Mouse (Mus musculus) kidney, embryonic 15.5 days (tissue): ENCODE measurements around the gene Nop9. TPM values are rescaled to one million over a fixed set of nuclear protein-coding genes. Genes with fewer than 3 reads are reported as not detected.
"Not testable (repeated sequence)": the region's sequence is repeated elsewhere in the genome, so short reads cannot be mapped to it uniquely, and the experiment has no call there.

Source experiments
- ATAC-seq: fragments of 200-750 bp; cut with Nextera tagmentation; replicated peaks from 2 replicates; pipeline ENCODE4 v1.8.0; 2017; ENCODE audit warnings: moderate TSS enrichment; ENCODE audit not compliant: low FRiP score
- H3K27ac ChIP-seq: fragments of 300-500 bp; sonication (generic); 2 replicates; pipeline ENCODE4 v1.5.1; 2015; ENCODE audit warnings: mild to moderate bottlenecking, inconsistent platforms
- H3K27me3 ChIP-seq: fragments of 300-500 bp; sonication (generic); 2 replicates; pipeline ENCODE4 v1.6.1; 2015; ENCODE audit warnings: inconsistent platforms
- H3K36me3 ChIP-seq: fragments of 300-500 bp; sonication (generic); 2 replicates; pipeline ENCODE4 v1.6.1; 2015; ENCODE audit warnings: inconsistent platforms
- H3K4me1 ChIP-seq: fragments of 300-500 bp; sonication (generic); 2 replicates; pipeline ENCODE4 v1.6.1; 2015; ENCODE audit warnings: inconsistent platforms
- H3K4me2 ChIP-seq: fragments of 300-500 bp; sonication (generic); 2 replicates; pipeline ENCODE4 v1.6.1; 2015; ENCODE audit warnings: moderate library complexity, mild to moderate bottlenecking, inconsistent platforms
- H3K4me3 ChIP-seq: fragments of 300-500 bp; sonication (generic); replicated peaks from 2 replicates; pipeline ENCODE4 v1.5.1; 2015; ENCODE audit warnings: mild to moderate bottlenecking, inconsistent platforms
- H3K9ac ChIP-seq: fragments of 300-500 bp; sonication (generic); 2 replicates; pipeline ENCODE4 v1.6.1; 2015; ENCODE audit warnings: mild to moderate bottlenecking, inconsistent platforms
- H3K9me3 ChIP-seq: fragments of 300-500 bp; sonication (generic); replicated peaks from 2 replicates; pipeline ENCODE4 v1.6.1; 2016; ENCODE audit warnings: inconsistent platforms
- WGBS: fragments of 180-500 bp; shearing (Covaris S2); methylation state at CpG from one replicate; pipeline ENCODE4 v1.1.7; 2015; ENCODE audit warnings: mixed read lengths; 5-methylcytosine and 5-hydroxymethylcytosine counted together
- polyA plus RNA-seq: library from polyadenylated mRNA; unstranded; fragments of >200 nt; fragmentation: Nextera tagmentation; extraction: Ambion mirVana; gene quantifications from 2 replicates; pipeline ENCODE4 v1.2.1, GENCODE M21; 2015

Nop9 gene
- polyA plus RNA-seq, 1 experiment from 2014 or later, result 43.4 TPM

DNA sequence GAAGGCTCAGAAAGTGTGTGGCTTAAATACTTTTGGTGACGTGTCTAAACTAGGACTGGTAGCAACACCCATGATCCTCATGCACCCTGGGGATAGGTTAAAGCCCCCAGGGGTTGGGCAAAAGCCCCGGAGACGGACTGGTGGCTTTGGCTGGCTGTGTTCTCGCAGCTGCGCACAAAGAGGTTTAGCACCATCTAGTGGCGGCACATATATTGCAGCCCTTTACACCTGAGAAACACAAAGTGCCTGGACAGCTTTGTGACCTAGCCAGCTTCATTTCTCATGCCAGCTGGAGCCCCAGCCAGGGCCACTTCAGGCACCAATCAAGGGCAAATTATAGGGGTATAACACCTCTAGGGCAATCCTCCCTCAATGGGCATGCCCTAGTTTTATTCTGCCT lies 14.7 kb downstream of the Nop9 start:
- H3K4me1 ChIP-seq, result peaks cover 39% of the 10 kb centered on the region
- 0% methylated on average over 6 of the region's 6 CpGs for WGBS
- ATAC-seq, result 0 out of 2 replicates have a peak, but pooled peaks have one; percentile 15
- H3K4me2 ChIP-seq, result peak overlapping the region; percentile 55
- not testable (repeated sequence) for H3K9me3 ChIP-seq, H3K27ac ChIP-seq
- peaks cover 17% of the 10 kb centered on the region for H3K36me3 ChIP-seq
- H3K4me3 ChIP-seq, result peak overlapping the region; percentile 27
- H3K27me3 ChIP-seq, result peaks cover 41% of the 10 kb centered on the region
- H3K9ac ChIP-seq, result 0 out of 2 replicates have a peak overlapping the region, but pooled peaks have one; percentile 33

DNA sequence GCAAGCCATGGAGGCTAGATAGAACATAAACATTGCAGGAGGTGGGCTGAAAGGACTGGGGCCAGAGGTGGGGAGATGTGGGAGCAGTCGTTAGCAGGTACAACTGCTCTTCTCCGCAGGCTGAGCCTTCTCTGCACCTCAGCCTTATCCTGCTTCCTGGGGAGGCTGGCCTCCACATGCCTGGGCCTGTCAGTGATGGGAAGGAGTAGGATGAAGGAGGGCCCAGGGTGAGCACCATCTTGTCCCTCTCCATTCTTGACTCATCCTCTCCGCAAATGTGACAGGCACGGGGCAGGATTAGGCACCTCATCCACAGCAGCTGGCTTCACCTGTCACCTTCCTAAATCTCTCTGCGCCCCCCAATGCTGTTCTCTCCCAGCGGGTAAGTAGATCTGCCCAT lies 15.7 kb downstream of the Nop9 start, which contains the start of gene Ltb4r2:
Ltb4r2 (plus strand) TSS at position 266 of the 400 bp plus-strand sequence.
- ATAC-seq, result no peak
- Histone ChIP-seq H3K27ac (no peak within 1 kb of the TSS), H3K4me3 (peak within 1 kb of the TSS; percentile 53)

DNA sequence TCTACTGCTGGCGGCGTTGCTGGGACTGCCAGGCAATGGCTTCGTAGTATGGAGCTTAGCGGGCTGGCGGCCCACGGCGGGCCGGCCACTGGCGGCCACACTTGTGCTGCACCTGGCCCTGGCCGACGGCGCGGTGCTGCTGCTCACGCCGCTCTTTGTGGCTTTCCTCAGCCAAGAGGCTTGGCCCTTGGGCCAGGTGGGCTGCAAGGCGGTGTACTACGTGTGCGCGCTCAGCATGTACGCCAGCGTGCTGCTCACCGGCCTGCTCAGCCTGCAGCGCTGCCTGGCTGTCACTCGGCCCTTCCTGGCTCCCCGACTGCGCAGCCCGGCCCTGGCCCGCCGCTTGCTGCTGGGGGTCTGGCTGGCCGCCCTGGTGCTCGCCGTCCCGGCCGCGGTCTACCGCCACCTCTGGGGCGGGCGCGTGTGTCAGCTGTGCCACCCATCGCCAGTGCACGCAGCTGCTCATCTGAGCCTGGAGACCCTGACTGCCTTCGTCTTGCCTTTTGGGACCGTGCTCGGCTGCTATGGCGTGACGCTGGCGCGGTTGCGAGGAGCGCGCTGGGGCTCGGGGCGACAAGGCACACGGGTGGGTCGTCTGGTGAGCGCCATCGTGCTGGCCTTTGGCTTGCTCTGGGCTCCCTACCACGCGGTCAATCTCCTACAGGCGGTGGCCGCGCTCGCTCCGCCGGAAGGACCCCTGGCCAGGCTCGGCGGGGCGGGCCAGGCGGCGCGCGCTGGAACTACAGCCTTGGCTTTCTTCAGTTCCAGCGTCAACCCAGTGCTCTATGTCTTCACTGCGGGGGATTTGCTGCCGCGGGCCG lies 16.7 kb downstream of the Nop9 start:
- Histone ChIP-seq H3K9me3 (no peaks in the 10 kb centered on the region), H3K36me3 (no peaks in the 10 kb centered on the region), H3K4me3 (peak overlapping the region; percentile 53), H3K27me3 (peaks cover 58% of the 10 kb centered on the region), H3K9ac (peak overlapping the region; percentile 58), H3K27ac (peak overlapping the region; percentile 66), H3K4me1 (peaks cover 39% of the 10 kb centered on the region), H3K4me2 (peak overlapping the region; percentile 93)
- peak; percentile 71 for ATAC-seq
- WGBS, result under 1% methylated on average over 75 of the region's 77 CpGs

More for the DNA sequence above, 15.7 kb downstream of the Nop9 start, which contains the start of gene Ltb4r2:
- peaks cover 39% of the 10 kb centered on the region for H3K4me1 ChIP-seq
- peaks cover 7% of the 10 kb centered on the region; the same call in 1 of the 2 replicates for H3K36me3 ChIP-seq
- H3K9ac ChIP-seq, result peak within 1 kb of the TSS; percentile 58
- 82% methylated on average over 6 of the region's 6 CpGs for WGBS
- H3K9me3 ChIP-seq, result no peaks in the 10 kb centered on the region
- H3K27me3 ChIP-seq, result peaks cover 50% of the 10 kb centered on the region
- peak within 1 kb of the TSS; percentile 93 for H3K4me2 ChIP-seq

DNA sequence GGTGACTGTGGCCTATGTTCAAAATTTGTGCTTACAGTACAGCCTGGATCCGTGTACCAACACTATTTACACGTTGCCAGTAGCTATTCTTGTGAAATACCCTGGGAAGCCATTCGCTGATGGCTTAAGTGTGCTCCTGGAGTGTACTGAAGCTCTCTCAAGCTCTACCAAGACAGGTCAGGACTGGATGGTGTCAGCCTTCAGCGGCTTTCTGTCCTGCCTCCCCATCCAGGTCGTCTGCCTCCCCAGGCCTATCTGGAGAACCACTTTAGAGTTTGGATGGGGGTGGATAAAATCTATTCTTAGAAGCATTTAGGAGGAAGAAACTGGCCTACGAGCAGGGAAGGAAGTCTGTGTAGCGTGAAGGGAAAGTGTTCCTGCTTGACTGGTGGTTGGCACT lies 17.7 kb downstream of the Nop9 start:
- Histone ChIP-seq H3K9ac (no peak overlapping the region), H3K4me2 (peak overlapping the region; percentile 93; the same call in 1 of the 2 replicates), H3K27ac (peak overlapping the region; percentile 66)

DNA sequence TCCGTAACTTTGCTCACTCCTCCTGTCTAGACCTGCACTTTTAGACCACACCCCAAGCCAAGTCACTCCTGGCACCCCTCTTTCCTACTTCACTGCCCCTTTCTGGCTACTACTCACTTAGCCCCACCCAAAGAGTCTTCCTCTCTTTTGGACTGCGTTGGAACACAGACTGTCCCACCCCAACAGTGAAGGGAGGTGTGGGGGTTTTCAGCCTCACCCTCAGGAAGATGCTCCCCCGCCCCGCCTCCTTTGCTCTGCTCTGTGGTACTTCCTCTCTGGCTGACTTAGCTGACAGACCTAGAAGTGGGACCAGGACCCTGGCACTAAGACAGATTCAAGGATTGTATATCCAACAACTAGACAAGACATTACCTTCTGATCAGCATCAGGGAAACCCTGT lies 20.2 kb downstream of the Nop9 start, which contains the start of gene Ltb4r1:
Ltb4r1 (plus strand) TSS at position 267 of the 400 bp plus-strand sequence.
- peaks cover 30% of the 10 kb centered on the region for H3K4me1 ChIP-seq
- peaks cover 80% of the 10 kb centered on the region for H3K27me3 ChIP-seq
- no peak for ATAC-seq
- H3K4me2 ChIP-seq, result no peak within 1 kb of the TSS
- H3K4me3 ChIP-seq, result no peak within 1 kb of the TSS
- H3K9ac ChIP-seq, result no peak within 1 kb of the TSS
- 75% methylated on average over 4 of the region's 4 CpGs for WGBS
- H3K36me3 ChIP-seq, result no peaks in the 10 kb centered on the region
- H3K9me3 ChIP-seq, result no peaks in the 10 kb centered on the region
- H3K27ac ChIP-seq, result no peak within 1 kb of the TSS

More for the DNA sequence above, 17.7 kb downstream of the Nop9 start:
- H3K4me3 ChIP-seq, result no peak overlapping the region
- no peak for ATAC-seq
- no peaks in the 10 kb centered on the region for H3K9me3 ChIP-seq
- 56% methylated on average over 7 of the region's 7 CpGs for WGBS
- H3K4me1 ChIP-seq, result peaks cover 42% of the 10 kb centered on the region
- H3K36me3 ChIP-seq, result no peaks in the 10 kb centered on the region
- H3K27me3 ChIP-seq, result peaks cover 67% of the 10 kb centered on the region

DNA sequence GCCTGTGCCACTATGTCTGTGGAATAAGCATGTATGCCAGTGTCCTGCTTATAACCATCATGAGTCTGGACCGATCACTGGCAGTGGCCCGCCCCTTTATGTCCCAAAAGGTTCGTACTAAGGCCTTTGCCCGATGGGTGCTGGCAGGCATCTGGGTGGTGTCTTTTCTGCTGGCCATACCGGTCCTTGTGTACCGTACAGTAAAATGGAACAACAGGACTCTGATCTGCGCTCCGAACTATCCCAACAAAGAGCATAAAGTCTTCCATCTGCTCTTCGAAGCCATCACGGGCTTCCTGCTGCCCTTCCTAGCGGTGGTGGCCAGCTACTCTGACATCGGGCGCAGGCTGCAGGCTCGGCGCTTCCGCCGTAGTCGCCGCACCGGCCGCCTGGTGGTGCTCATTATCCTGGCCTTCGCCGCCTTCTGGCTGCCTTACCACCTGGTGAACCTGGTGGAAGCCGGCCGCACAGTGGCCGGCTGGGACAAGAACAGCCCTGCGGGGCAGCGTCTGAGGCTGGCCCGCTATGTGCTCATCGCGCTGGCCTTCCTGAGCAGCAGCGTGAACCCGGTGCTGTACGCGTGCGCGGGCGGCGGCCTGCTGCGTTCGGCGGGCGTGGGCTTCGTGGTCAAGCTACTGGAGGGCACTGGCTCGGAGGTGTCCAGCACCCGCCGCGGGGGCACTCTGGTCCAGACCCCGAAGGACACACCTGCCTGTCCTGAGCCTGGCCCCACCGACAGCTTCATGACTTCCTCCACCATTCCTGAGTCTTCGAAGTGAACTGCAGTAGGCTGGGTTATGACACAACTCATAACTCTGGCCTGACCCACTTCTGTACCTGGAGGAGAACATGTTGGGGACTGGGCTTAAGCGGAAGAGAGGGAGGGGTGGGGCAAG lies 22.3 kb downstream of the Nop9 start:
- Histone ChIP-seq H3K9ac (peak overlapping the region; percentile 35), H3K4me1 (peaks cover 16% of the 10 kb centered on the region), H3K9me3 (no peaks in the 10 kb centered on the region), H3K27ac (no peak overlapping the region), H3K27me3 (peaks cover 67% of the 10 kb centered on the region), H3K36me3 (no peaks in the 10 kb centered on the region), H3K4me3 (peak overlapping the region; percentile 46), H3K4me2 (peak overlapping the region; percentile 79)
- 11% methylated on average over 52 of the region's 52 CpGs for WGBS
- ATAC-seq, result peak; percentile 68

DNA sequence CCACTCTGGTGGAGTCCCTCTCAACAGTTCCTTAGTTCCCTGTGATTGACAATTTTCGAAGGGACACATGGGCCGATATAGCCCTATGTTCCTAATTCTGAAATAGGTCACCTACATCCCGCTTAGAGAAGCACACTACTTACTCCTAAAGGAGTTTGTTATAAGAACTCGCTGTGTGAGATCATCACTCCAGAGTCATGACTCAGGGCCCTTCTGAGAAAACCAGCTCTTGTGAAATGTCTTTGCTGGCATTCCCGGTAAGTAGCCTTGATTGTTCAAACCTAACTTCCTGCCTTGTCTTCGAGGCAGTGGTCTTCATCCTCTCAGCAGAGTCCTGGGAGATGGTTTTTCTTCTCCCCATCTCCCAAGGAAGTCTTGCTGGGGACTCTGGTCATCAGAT lies 23.1 kb downstream of the Nop9 start:
- H3K4me3 ChIP-seq, result no peak overlapping the region
- peaks cover 9% of the 10 kb centered on the region for H3K4me1 ChIP-seq
- no peak overlapping the region for H3K9ac ChIP-seq
- H3K36me3 ChIP-seq, result no peaks in the 10 kb centered on the region
- no peaks in the 10 kb centered on the region for H3K9me3 ChIP-seq
- 89% methylated on average over 6 of the region's 6 CpGs for WGBS
- ATAC-seq, result no peak
- no peak overlapping the region for H3K27ac ChIP-seq
- peaks cover 61% of the 10 kb centered on the region for H3K27me3 ChIP-seq
- no peak overlapping the region for H3K4me2 ChIP-seq

DNA sequence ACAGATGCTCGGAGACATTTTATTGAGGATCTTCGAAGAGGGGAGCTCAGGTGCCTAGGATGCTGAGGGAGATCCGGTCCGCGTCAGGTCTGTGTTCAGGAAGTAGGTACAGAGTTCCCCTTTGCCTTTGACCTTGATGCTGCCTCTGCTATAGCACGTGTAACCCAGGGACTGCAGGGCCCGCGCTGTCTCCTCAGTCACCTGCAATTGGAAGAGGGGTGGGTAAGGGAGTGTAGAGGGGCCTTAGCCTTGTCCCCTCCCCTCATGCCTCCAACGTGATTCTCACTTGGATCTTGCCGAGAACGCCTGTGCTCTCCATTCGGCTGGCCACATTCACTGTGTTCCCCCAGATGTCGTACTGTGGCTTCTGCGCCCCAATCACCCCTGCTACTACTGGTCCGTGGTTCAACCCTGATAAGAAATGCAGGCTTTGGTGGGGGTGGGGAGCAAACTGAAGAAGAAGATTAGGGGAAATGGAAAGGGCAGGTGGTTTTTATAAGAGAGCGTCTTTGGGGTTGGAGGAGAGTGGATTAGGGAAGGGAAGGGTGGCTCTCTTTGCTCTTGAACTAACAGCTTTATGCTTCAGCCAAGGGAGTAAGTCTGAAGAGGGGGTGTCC lies 23.7 kb downstream of the Nop9 start:
- peaks cover 9% of the 10 kb centered on the region for H3K4me1 ChIP-seq
- peaks cover 55% of the 10 kb centered on the region for H3K27me3 ChIP-seq
- H3K9ac ChIP-seq, result no peak overlapping the region
- H3K4me2 ChIP-seq, result no peak overlapping the region
- H3K36me3 ChIP-seq, result no peaks in the 10 kb centered on the region
- H3K27ac ChIP-seq, result no peak overlapping the region
- ATAC-seq, result no peak
- no peak overlapping the region for H3K4me3 ChIP-seq
- H3K9me3 ChIP-seq, result no peaks in the 10 kb centered on the region
- WGBS, result 79% methylated on average over 16 of the region's 16 CpGs

DNA sequence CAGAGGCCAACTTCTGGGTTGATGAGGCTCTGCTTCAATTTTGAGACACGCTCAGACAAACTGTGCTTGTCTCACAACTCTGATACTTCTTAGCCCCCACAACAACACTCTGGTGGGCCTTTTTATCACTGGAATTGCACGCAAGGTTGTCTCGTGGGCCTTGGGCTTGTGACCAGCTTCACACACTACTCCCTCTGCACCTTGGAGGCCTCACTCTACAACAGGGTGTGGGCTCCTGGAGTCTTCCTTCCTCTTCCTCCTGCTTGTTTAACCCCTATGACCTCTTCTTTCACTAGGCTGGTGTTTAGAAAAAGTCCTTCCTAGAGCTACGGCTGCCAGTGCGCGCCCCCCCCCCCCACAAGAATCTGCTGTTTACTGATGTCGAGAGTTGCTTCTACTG lies 31.2 kb downstream of the Nop9 start:
- Histone ChIP-seq H3K4me1 (peaks cover 13% of the 10 kb centered on the region), H3K4me3 (no peak overlapping the region), H3K27me3 (peaks cover 8% of the 10 kb centered on the region), H3K27ac (no peak overlapping the region), H3K9ac (no peak overlapping the region), H3K9me3 (no peaks in the 10 kb centered on the region), H3K4me2 (no peak overlapping the region), H3K36me3 (0 out of 2 replicates have a peak, but pooled peaks cover 5% of the 10 kb centered on the region)
- ATAC-seq, result no peak
- WGBS, result 57% methylated on average over 7 of the region's 7 CpGs

DNA sequence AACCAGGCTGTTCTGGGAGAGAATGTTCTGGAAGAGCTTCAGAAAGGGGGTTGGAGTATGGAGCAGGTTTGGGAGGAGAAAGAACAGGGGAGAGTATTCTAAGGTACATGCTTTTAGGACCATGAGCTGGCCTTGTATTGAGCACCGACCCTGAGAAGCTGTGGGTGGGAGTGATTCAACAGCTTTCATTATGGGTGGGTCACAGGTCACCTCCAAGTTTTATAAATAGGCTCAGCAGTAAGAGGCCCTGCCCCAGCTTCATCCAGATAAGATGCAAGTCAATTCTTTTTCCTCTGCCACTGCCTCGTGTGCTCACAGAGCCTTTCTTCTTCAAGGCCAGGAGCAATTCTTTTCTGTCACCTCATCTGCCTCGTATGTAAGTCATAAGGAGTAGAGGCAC lies 31.7 kb downstream of the Nop9 start:
- ATAC-seq, result no peak

DNA sequence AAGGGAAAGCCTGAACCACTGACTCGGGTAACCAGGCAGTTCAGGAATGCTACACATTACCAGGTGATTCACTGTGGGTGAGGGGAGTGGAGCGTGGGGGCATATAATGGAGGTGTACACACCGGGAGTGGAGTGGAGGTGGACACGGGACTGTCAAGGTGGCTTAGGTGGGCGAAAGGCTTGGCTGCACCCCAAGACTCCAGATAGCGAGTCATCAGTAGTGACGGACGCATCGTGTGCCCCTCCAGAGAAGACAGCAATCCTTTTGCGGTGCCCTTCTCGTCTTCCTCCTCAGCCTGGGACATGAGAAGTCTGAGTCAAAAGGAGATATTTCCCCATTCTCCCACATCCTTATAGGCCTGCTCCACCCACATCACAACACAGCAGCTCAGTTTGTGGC lies 32.3 kb downstream of the Nop9 start:
- Histone ChIP-seq H3K4me3 (no peak overlapping the region), H3K4me2 (no peak overlapping the region), H3K27ac (no peak overlapping the region), H3K9me3 (no peaks in the 10 kb centered on the region), H3K27me3 (peaks cover 14% of the 10 kb centered on the region), H3K9ac (no peak overlapping the region), H3K4me1 (peaks cover 24% of the 10 kb centered on the region), H3K36me3 (0 out of 2 replicates have a peak, but pooled peaks cover 5% of the 10 kb centered on the region)
- no peak for ATAC-seq
- WGBS, result 88% methylated on average over 11 of the region's 11 CpGs

More for the DNA sequence above, 31.7 kb downstream of the Nop9 start:
- H3K27me3 ChIP-seq, result peaks cover 12% of the 10 kb centered on the region
- H3K9ac ChIP-seq, result no peak overlapping the region
- H3K4me2 ChIP-seq, result no peak overlapping the region
- no peak overlapping the region for H3K27ac ChIP-seq
- H3K9me3 ChIP-seq, result no peaks in the 10 kb centered on the region
- no peak overlapping the region for H3K4me3 ChIP-seq
- H3K4me1 ChIP-seq, result peaks cover 18% of the 10 kb centered on the region
- 31% methylated on average over 3 of the region's 3 CpGs for WGBS
- 0 out of 2 replicates have a peak, but pooled peaks cover 5% of the 10 kb centered on the region for H3K36me3 ChIP-seq
